Mouse (Mus musculus) liver, postnatal 0 days (tissue): ENCODE data around the gene Olig3. TPM values are rescaled to one million over a fixed set of nuclear protein-coding genes. Genes with fewer than 3 reads are reported as not detected.

Experiments
- ATAC-seq: fragments of 200-750 bp; cut with Nextera tagmentation; 2 replicates; pipeline ENCODE4 v1.8.0; 2017; ENCODE audit warnings: mild to moderate bottlenecking, moderate library complexity
- DNase-seq: peaks from one replicate; pipeline ENCODE4 v3.0.0-alpha.2; 2016
- H3K27ac ChIP-seq: fragments of 300-500 bp; sonication (generic); 2 replicates; pipeline ENCODE4 v1.5.1; 2014; ENCODE audit warnings: antibody characterized with exemption, moderate library complexity, mild to moderate bottlenecking, low read depth
- H3K27me3 ChIP-seq: fragments of 300-500 bp; sonication (generic); 2 replicates; pipeline ENCODE4 v1.6.1; 2014; ENCODE audit warnings: low read length, control low read depth, mixed read lengths; ENCODE audit not compliant: insufficient read depth
- H3K36me3 ChIP-seq: fragments of 300-500 bp; sonication (generic); replicated peaks from 2 replicates; pipeline ENCODE4 v1.6.1; 2014; ENCODE audit warnings: mild to moderate bottlenecking, control low read depth, low read length, moderate library complexity, mixed read lengths; ENCODE audit not compliant: insufficient read depth
- H3K4me1 ChIP-seq: fragments of 300-500 bp; sonication (generic); 2 replicates; pipeline ENCODE4 v1.6.1; 2014; ENCODE audit warnings: antibody characterized with exemption, mild to moderate bottlenecking, control low read depth; ENCODE audit not compliant: insufficient read depth
- H3K4me2 ChIP-seq: fragments of 300-500 bp; sonication (generic); 2 replicates; pipeline ENCODE4 v1.6.1; 2014; ENCODE audit warnings: low read depth, mild to moderate bottlenecking, low read length, moderate library complexity, mixed read lengths
- H3K4me3 ChIP-seq: fragments of 300-500 bp; sonication (generic); 2 replicates; pipeline ENCODE4 v1.5.1; 2014; ENCODE audit warnings: low read depth, low read length
- H3K9ac ChIP-seq: fragments of 300-500 bp; sonication (generic); replicated peaks from 2 replicates; pipeline ENCODE4 v1.6.1; 2014; ENCODE audit warnings: mild to moderate bottlenecking, moderate library complexity
- H3K9me3 ChIP-seq: fragments of 300-500 bp; sonication (generic); 2 replicates; pipeline ENCODE4 v1.6.1; 2016; ENCODE audit warnings: mild to moderate bottlenecking, control low read depth, low read length, mixed read lengths
- CTCF ChIP-seq: sonication (generic); IDR thresholded peaks from 2 replicates; pipeline ENCODE4 v1.5.1; 2016; ENCODE audit warnings: antibody characterized with exemption, low read depth
- EP300 ChIP-seq: IDR thresholded peaks from 2 replicates; pipeline ENCODE4 v1.6.1; 2016; ENCODE audit warnings: antibody characterized with exemption, low read depth, mild to moderate bottlenecking
- WGBS: fragments of 180-500 bp; shearing (Covaris S2); extraction: QIAGEN DNeasy Blood & Tissue Kit; methylation state at CpG from one replicate; pipeline ENCODE4 v1.1.7; 2014; ENCODE audit not compliant: insufficient replicate concordance; 5-methylcytosine and 5-hydroxymethylcytosine counted together
- polyA plus RNA-seq: library from polyadenylated mRNA; unstranded; fragments of >200 nt; fragmentation: Nextera tagmentation; extraction: Ambion mirVana; gene quantifications from 2 replicates; pipeline ENCODE4 v1.2.1, GENCODE M21; 2015

Gene Olig3
- not detected in 2 replicates for polyA plus RNA-seq

DNA sequence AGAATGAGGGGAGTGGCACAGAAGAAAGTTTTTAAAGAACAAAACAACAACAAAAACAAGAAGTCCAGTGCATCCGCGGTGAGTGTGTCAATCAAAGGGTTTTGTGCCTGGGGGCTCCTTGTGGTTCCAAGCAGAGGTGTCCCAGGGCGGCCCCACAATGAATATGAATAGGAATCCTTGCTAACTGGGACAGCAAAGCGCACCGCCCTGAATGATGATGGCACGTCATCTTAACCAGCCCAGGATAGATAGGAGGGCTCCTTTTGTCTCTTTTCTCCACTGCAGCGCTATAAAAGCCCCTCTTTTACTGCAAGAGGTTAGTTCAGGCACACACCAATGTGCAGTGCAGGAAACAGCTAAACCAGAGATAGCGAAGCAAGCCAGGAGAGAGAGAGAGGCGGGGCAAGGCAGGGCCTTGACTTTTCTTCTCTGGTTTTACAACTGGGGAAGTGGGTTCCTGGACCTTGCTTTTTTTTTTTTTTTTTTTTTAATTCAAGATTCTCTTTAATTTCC is at the start of gene Olig3:
Gene Olig3, plus strand, starts transcription at position 463 of the 513 bp plus-strand sequence.
- WGBS: under 1% methylated on average over 9 of the region's 9 CpGs

DNA sequence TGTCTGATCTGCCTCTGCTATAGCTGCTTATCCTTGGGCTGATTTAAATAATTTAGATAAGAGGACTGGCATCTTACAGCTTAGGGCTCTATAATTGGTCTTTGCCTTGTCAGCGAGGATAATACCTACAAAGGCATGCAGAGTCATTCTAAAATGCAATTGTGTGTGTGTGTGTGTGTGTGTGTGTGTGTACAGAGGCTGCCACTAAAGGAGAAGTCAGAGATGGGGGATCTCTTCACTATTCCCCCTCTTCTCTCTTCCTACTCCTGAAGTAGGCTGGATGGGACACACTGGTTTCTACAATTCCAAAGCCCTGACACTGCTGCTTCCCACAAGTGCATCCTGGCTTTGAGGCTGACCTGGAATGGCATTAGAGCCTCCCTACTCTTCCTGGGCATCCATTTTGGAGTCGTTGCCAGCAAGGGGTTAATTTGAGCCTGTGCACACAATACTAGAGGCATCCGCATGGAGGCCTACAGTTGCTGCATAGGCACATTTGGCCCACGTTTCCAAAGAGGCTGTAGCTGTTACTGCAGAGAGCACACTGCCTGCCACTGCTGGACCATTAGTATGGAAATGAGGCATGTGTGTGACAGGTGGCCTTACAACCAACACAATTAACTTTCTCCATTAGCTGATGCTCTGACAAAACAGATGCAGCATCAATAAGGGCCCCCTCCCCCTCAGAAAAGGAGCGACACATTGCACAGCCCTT is 46.5 kb upstream of the Olig3 start:
- no peak for ATAC-seq
- no peak overlapping the region for H3K27ac ChIP-seq
- no peaks in the 10 kb centered on the region for H3K27me3 ChIP-seq
- TF ChIP-seq CTCF (no peak), EP300 (no peak)
- H3K4me1 ChIP-seq: no peaks in the 10 kb centered on the region
- DNase-seq: no peak
- no peak overlapping the region for H3K4me2 ChIP-seq
- no peak overlapping the region for H3K9ac ChIP-seq
- H3K4me3 ChIP-seq: no peak overlapping the region
- no peaks in the 10 kb centered on the region for H3K9me3 ChIP-seq
- H3K36me3 ChIP-seq: no peaks in the 10 kb centered on the region
- 47% methylated on average over 5 of the region's 5 CpGs for WGBS

More for the DNA sequence above, at the start of gene Olig3:
- no peak within 1 kb of the TSS for H3K4me2 ChIP-seq
- no peak for TF ChIP-seq EP300
- TF ChIP-seq CTCF: no peak
- H3K4me1 ChIP-seq: no peaks in the 10 kb centered on the region
- ATAC-seq: no peak
- no peak within 1 kb of the TSS for H3K9ac ChIP-seq
- DNase-seq: no peak
- peaks cover 93% of the 10 kb centered on the region for H3K27me3 ChIP-seq
- no peak within 1 kb of the TSS for H3K4me3 ChIP-seq
- H3K9me3 ChIP-seq: no peaks in the 10 kb centered on the region
- H3K27ac ChIP-seq: no peak within 1 kb of the TSS
- H3K36me3 ChIP-seq: no peaks in the 10 kb centered on the region

GRCm38 (mm10) chr10:19310471-19310870 is 45.9 kb upstream of the Olig3 start:
- H3K27ac ChIP-seq: no peak overlapping the region
- 35% methylated on average over 5 of the region's 5 CpGs for WGBS

DNA sequence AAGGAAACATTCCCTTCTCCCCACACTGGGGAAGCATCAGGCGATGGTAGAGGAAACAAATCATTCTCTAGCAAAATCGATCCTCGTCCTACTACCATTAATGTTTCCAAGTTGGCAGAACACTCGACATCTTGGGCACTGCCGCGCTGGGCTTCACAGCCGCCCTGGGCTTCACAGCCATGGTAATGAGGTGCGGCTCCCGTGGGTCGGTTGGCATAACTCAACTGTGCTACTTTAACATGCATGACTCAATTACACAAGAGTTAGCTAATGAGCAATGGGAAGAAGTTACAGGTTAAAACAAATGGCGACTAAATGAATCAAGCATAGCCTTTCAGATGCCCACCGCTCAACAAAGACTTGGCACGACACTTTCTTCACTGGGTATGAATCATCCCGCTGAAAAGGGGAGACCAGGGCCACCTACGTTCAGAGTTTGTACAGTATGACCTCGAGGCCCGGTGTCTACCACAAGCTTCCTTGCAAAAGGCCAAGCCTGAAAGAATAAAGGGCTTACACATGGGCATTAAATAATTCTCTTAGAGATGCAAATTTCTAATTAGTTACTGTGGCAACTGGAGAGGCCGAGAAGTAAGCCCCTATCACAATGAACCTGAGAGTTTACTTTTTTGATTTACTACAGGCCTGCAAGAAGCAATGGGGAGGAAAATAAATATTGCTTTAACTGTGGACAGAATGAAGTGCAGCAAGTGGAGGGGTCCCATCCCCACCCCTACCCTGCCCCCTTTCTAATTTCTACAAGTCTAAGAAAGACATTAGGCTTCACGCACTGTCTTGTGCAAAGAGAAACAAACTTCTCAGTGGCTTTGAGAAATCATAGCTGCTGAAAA is 38.1 kb upstream of the Olig3 start:
- Histone ChIP-seq H3K4me3 (no peak overlapping the region), H3K36me3 (no peaks in the 10 kb centered on the region), H3K27ac (no peak overlapping the region), H3K4me2 (no peak overlapping the region), H3K4me1 (no peaks in the 10 kb centered on the region), H3K9me3 (no peaks in the 10 kb centered on the region), H3K9ac (no peak overlapping the region), H3K27me3 (no peaks in the 10 kb centered on the region)
- WGBS: 75% methylated on average over 19 of the region's 19 CpGs
- DNase-seq: no peak
- no peak for ATAC-seq
- no peak for TF ChIP-seq CTCF
- TF ChIP-seq EP300: no peak

More at GRCm38 (mm10) chr10:19310471-19310870, 45.9 kb upstream of the Olig3 start:
- Histone ChIP-seq H3K36me3 (no peaks in the 10 kb centered on the region), H3K27me3 (no peaks in the 10 kb centered on the region), H3K9ac (no peak overlapping the region), H3K4me1 (no peaks in the 10 kb centered on the region), H3K4me2 (no peak overlapping the region), H3K9me3 (no peaks in the 10 kb centered on the region), H3K4me3 (no peak overlapping the region)
- no peak for ATAC-seq
- DNase-seq: no peak
- no peak for TF ChIP-seq CTCF
- no peak for TF ChIP-seq EP300

DNA sequence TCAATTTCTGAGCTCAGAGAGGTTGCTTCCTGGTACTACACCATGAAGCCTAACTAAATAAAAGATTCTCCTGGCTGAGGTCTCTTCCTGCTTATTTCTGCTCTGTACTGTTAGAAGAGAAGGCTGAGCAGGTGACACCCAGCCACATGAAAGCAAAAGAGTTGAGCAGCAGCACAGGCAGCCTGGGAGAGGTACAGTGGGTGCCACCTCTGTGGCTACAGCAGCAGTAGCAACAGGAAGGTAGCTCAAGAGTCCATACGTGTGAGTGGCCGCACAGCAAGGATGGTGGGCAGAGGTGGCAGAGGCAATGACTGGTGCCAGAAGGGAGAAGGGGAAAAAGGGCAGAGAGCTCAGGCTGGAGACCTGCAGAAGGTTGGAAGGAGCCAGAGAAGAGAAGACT is 34.6 kb upstream of the Olig3 start:
- Histone ChIP-seq H3K9ac (no peak overlapping the region), H3K4me2 (no peak overlapping the region), H3K4me1 (no peaks in the 10 kb centered on the region), H3K27ac (no peak overlapping the region), H3K4me3 (no peak overlapping the region), H3K27me3 (no peaks in the 10 kb centered on the region), H3K9me3 (no peaks in the 10 kb centered on the region), H3K36me3 (no peaks in the 10 kb centered on the region)
- no peak for DNase-seq
- no peak for TF ChIP-seq CTCF
- no peak for TF ChIP-seq EP300
- WGBS: 80% methylated on average over 2 of the region's 2 CpGs
- no peak for ATAC-seq

- Histone ChIP-seq H3K27ac (no peak overlapping the region), H3K36me3 (no peaks in the 10 kb centered on the region), H3K9me3 (no peaks in the 10 kb centered on the region), H3K4me3 (no peak overlapping the region), H3K4me1 (no peaks in the 10 kb centered on the region), H3K9ac (no peak overlapping the region), H3K27me3 (no peaks in the 10 kb centered on the region), H3K4me2 (no peak overlapping the region)
- DNase-seq: no peak
- 53% methylated on average over 3 of the region's 3 CpGs for WGBS
- ATAC-seq: no peak
- TF ChIP-seq EP300 (no peak), CTCF (no peak)
Measured at GRCm38 (mm10) chr10:19329191-19329777, 27.0 kb upstream of the Olig3 start.
